9 mouse cellular contexts compared by ENCODE assay signal in genomic region chr17:25643517-25644294, GRCm38 (mm10).
DNase-seq lines count a peak whose midpoint lies in the region; ATAC-seq lines count a peak whose summit lies in the region.
"Had no signal": no experiment of that assay in that cellular context is flagged by ENCODE, and none has a peak within 500 bp of the region (broad histone marks: within the 10 kb centered on the region; RNA-seq: fewer than 3 reads in every experiment).

No protein-coding gene starts in this region.

- no peaks in the 10 kb centered on the region for H3K9me3 ChIP-seq in forebrain, embryonic 10.5 days
- no peaks in the 10 kb centered on the region for H3K9me3 ChIP-seq in forebrain, embryonic 16.5 days (ENCODE audit: control insufficient read depth, low read length)
- H3K9me3 ChIP-seq in neural tube, embryonic 13.5 days = no peaks in the 10 kb centered on the region
- no peaks in the 10 kb centered on the region for H3K9me3 ChIP-seq in hindbrain, embryonic 14.5 days (ENCODE audit: control insufficient read depth, low read length)

- no peak for DNase-seq in forebrain, embryonic 10.5 days (ENCODE audit: extremely low spot score, low spot score)
- DNase-seq in neural tube, embryonic 10.5 days (ENCODE audit: extremely low spot score, low spot score) = no peak
- no peak for DNase-seq in hindbrain, embryonic 14.5 days (ENCODE audit: low spot score)
- DNase-seq in urinary bladder, postnatal 25 days (ENCODE audit: low spot score) = no peak
- no peak for DNase-seq in urinary bladder, adult 18-20 months (ENCODE audit: low spot score in 2 of 2)
- no peak for DNase-seq in spleen, adult 18-20 months
- DNase-seq: heart, postnatal 4 days had no signal

- H3K4me3 ChIP-seq in forebrain, embryonic 10.5 days = no peak overlapping the region
- H3K4me3 ChIP-seq in forebrain, embryonic 16.5 days (replicated peaks; ENCODE audit: low read length) = no peak overlapping the region
- H3K4me3 ChIP-seq in neural tube, embryonic 13.5 days = no peak overlapping the region
- H3K4me3 ChIP-seq in hindbrain, embryonic 14.5 days (replicated peaks; ENCODE audit: low read length) = no peak overlapping the region

- H3K27me3 ChIP-seq in forebrain, embryonic 10.5 days (ENCODE audit: poor library complexity, severe bottlenecking) = no peaks in the 10 kb centered on the region
- no peaks in the 10 kb centered on the region for H3K27me3 ChIP-seq in forebrain, embryonic 16.5 days (replicated peaks; ENCODE audit: control insufficient read depth, insufficient read depth, low read length)
- H3K27me3 ChIP-seq in neural tube, embryonic 13.5 days = no peaks in the 10 kb centered on the region
- H3K27me3 ChIP-seq in hindbrain, embryonic 14.5 days (ENCODE audit: control insufficient read depth, insufficient read depth, low read length) = no peaks in the 10 kb centered on the region

- H3K9ac ChIP-seq in forebrain, embryonic 16.5 days (replicated peaks; ENCODE audit: low read depth, low read length) = no peak overlapping the region
- H3K9ac ChIP-seq in neural tube, embryonic 13.5 days = peak overlapping the region; percentile 18; the same call in 1 of the 2 replicates
- H3K9ac ChIP-seq in hindbrain, embryonic 14.5 days = no peak overlapping the region

- H3K36me3 ChIP-seq in forebrain, embryonic 10.5 days (replicated peaks) = peaks cover 12% of the 10 kb centered on the region
- no peaks in the 10 kb centered on the region for H3K36me3 ChIP-seq in forebrain, embryonic 16.5 days (ENCODE audit: control insufficient read depth, insufficient read depth)
- peaks cover 8% of the 10 kb centered on the region; the same call in 1 of the 2 replicates for H3K36me3 ChIP-seq in neural tube, embryonic 13.5 days
- H3K36me3 ChIP-seq in hindbrain, embryonic 14.5 days (replicated peaks; ENCODE audit: control insufficient read depth, insufficient read depth) = no peaks in the 10 kb centered on the region

- WGBS in forebrain, embryonic 10.5 days = 73% methylated on average over 13 of the region's 13 CpGs
- 48% methylated on average over 13 of the region's 13 CpGs for WGBS in forebrain, embryonic 16.5 days
- 51% methylated on average over 13 of the region's 13 CpGs for WGBS in neural tube, embryonic 13.5 days
- 45% methylated on average over 13 of the region's 13 CpGs for WGBS in hindbrain, embryonic 14.5 days

- no peak overlapping the region for H3K4me2 ChIP-seq in forebrain, embryonic 16.5 days (ENCODE audit: low read length)
- no peak overlapping the region for H3K4me2 ChIP-seq in neural tube, embryonic 13.5 days
- no peak overlapping the region for H3K4me2 ChIP-seq in hindbrain, embryonic 14.5 days (replicated peaks)

- H3K4me1 ChIP-seq in forebrain, embryonic 10.5 days = peaks cover 47% of the 10 kb centered on the region
- peaks cover 10% of the 10 kb centered on the region for H3K4me1 ChIP-seq in forebrain, embryonic 16.5 days (replicated peaks; ENCODE audit: control insufficient read depth, insufficient read depth, low read length)
- peaks cover 48% of the 10 kb centered on the region for H3K4me1 ChIP-seq in neural tube, embryonic 13.5 days (replicated peaks)
- peaks cover 24% of the 10 kb centered on the region for H3K4me1 ChIP-seq in hindbrain, embryonic 14.5 days (replicated peaks; ENCODE audit: control insufficient read depth, insufficient read depth, low read length)

- no peak for ATAC-seq in forebrain, embryonic 16.5 days
- ATAC-seq in neural tube, embryonic 13.5 days (ENCODE audit: low read depth) = peak; percentile 59; the same call in 1 of the 2 replicates
- ATAC-seq in hindbrain, embryonic 14.5 days (ENCODE audit: low FRiP score) = 0 out of 2 replicates have a peak, but pooled peaks have one; percentile 17

- H3K27ac ChIP-seq in forebrain, embryonic 10.5 days = peak overlapping the region; percentile 60
- no peak overlapping the region for H3K27ac ChIP-seq in forebrain, embryonic 16.5 days (ENCODE audit: low read length)
- 0 out of 2 replicates have a peak overlapping the region, but pooled peaks have one; percentile 34 for H3K27ac ChIP-seq in neural tube, embryonic 13.5 days (replicated peaks)
- no peak overlapping the region for H3K27ac ChIP-seq in hindbrain, embryonic 14.5 days

Comparison
In these comparisons a context has a peak if more than half of its experiments do, and no peak if none do; other contexts are left out.
1. H3K27ac ChIP-seq: peak in forebrain, embryonic 10.5 days (single experiment) and neural tube, embryonic 13.5 days (single experiment); none in forebrain, embryonic 16.5 days (single experiment) and hindbrain, embryonic 14.5 days (single experiment).